45 mouse cellular contexts compared by ENCODE assay signal in genomic region chr1:58698781-58699180, GRCm38 (mm10). TPM values are rescaled to one million over a fixed set of nuclear protein-coding genes. Genes with fewer than 3 reads are reported as not detected.
"Had no signal": no experiment of that assay in that cellular context is flagged by ENCODE, and none has a peak within 500 bp of the region (broad histone marks: within the 10 kb centered on the region; RNA-seq: fewer than 3 reads in every experiment).

No protein-coding gene starts in this region.

- DNase-seq: left cerebral cortex, postnatal 4 days; liver; liver, embryonic 13.5 days; liver, postnatal 0 days; lung, adult 18-20 months; lung, adult 2 months; lung, embryonic 14.5 days; lung, postnatal 10 days; lung, postnatal 14 days; lung, postnatal 36 days; lung, postnatal 4 days; midbrain, embryonic 14.5 days had no signal

- ATAC-seq: liver, embryonic 12.5 days; liver, postnatal 0 days; lung, postnatal 0 days; midbrain, embryonic 13.5 days; midbrain, embryonic 15.5 days; midbrain, embryonic 16.5 days had no signal

- H3K4me3 ChIP-seq: limb, embryonic 10.5 days; limb, embryonic 12.5 days; limb, embryonic 13.5 days; limb, embryonic 15.5 days; liver, embryonic 12.5 days; liver, embryonic 13.5 days; liver, embryonic 15.5 days; lung, embryonic 15.5 days; megakaryocyte, embryonic 14.5 days; midbrain, embryonic 10.5 days; midbrain, embryonic 12.5 days; midbrain, embryonic 13.5 days; midbrain, embryonic 15.5 days; myocyte; neural tube, embryonic 12.5 days; neural tube, embryonic 13.5 days had no signal

- H3K36me3 ChIP-seq: limb, embryonic 10.5 days; limb, embryonic 12.5 days; limb, embryonic 13.5 days; limb, embryonic 15.5 days; liver, embryonic 12.5 days; liver, embryonic 13.5 days; liver, embryonic 15.5 days; lung, embryonic 15.5 days; midbrain, embryonic 10.5 days; midbrain, embryonic 12.5 days; midbrain, embryonic 13.5 days; midbrain, embryonic 15.5 days; neural tube, embryonic 12.5 days; neural tube, embryonic 13.5 days had no signal

- H3K27me3 ChIP-seq: limb, embryonic 12.5 days; limb, embryonic 13.5 days; limb, embryonic 15.5 days; liver, embryonic 12.5 days; liver, embryonic 13.5 days; liver, embryonic 15.5 days; lung, embryonic 15.5 days; megakaryocyte, embryonic 14.5 days; midbrain, embryonic 12.5 days; midbrain, embryonic 13.5 days; midbrain, embryonic 15.5 days; neural tube, embryonic 12.5 days; neural tube, embryonic 13.5 days had no signal

- H3K27ac ChIP-seq: limb, embryonic 10.5 days; limb, embryonic 12.5 days; limb, embryonic 13.5 days; limb, embryonic 15.5 days; liver, embryonic 12.5 days; liver, embryonic 13.5 days; liver, embryonic 14.5 days; liver, embryonic 15.5 days; lung, embryonic 15.5 days; macrophage; midbrain, embryonic 10.5 days; midbrain, embryonic 12.5 days; midbrain, embryonic 13.5 days; midbrain, embryonic 15.5 days; neural tube, embryonic 12.5 days; neural tube, embryonic 13.5 days had no signal

- H3K4me1 ChIP-seq: limb, embryonic 10.5 days; limb, embryonic 12.5 days; limb, embryonic 13.5 days; limb, embryonic 15.5 days; lung, embryonic 15.5 days; midbrain, embryonic 10.5 days; midbrain, embryonic 12.5 days; midbrain, embryonic 13.5 days; midbrain, embryonic 15.5 days; neural tube, embryonic 12.5 days; neural tube, embryonic 13.5 days had no signal

RNA-seq across cellular contexts. Expression of gene Als2cr12, which starts 3.0 kb away (rescaled TPM):
- total RNA-seq: left cerebral cortex, postnatal 14 days; left cerebral cortex, postnatal 25 days; left cerebral cortex, postnatal 36 days; left cerebral cortex, postnatal 4 days; megakaryocyte, adult 5-6 weeks; megakaryocyte-erythroid progenitor cell, adult 5-6 weeks; midbrain, postnatal 0 days; monocyte, adult 5-6 weeks had no signal
- polyA plus RNA-seq: limb, embryonic 10.5 days; limb, embryonic 11.5 days; limb, embryonic 12.5 days; limb, embryonic 13.5 days; liver, adult 2 months; liver, embryonic 11.5 days; liver, embryonic 12.5 days; liver, embryonic 13.5 days; liver, embryonic 14.5 days; liver, embryonic 15.5 days; liver, embryonic 16.5 days; liver, postnatal 0 days; lung, embryonic 14.5 days; lung, embryonic 16.5 days; macrophage; midbrain, embryonic 10.5 days; midbrain, embryonic 11.5 days; midbrain, embryonic 12.5 days; midbrain, embryonic 13.5 days; midbrain, embryonic 14.5 days; midbrain, embryonic 15.5 days; midbrain, embryonic 16.5 days; midbrain, postnatal 0 days; neural tube, embryonic 11.5 days; neural tube, embryonic 12.5 days; neural tube, embryonic 13.5 days had no signal
